Mouse (Mus musculus) heart, embryonic 14.5 days (tissue): ENCODE results near the gene Elp1. TPM values are rescaled to one million over a fixed set of nuclear protein-coding genes. Genes with fewer than 3 reads are reported as not detected.

Experiments used
- ATAC-seq: fragments of 200-750 bp; cut with Nextera tagmentation; 2 replicates; pipeline ENCODE4 v1.8.0; 2017; ENCODE audit warnings: low read depth, moderate TSS enrichment; ENCODE audit not compliant: insufficient number of reproducible peaks, insufficient read depth, low FRiP score
- H3K27ac ChIP-seq, 2 experiments: fragments of 200-500 bp in 1 of 2; fragments of 300-500 bp in 1 of 2; sonication (generic) in 1 of 2; replicated peaks in 1 of 2; 2 replicates each; pipeline ENCODE4 v1.5.1; 2012 to 2014; ENCODE audit warnings: low read depth in 2 of 2, low read length in 2 of 2, control low read depth in 1 of 2, mild to moderate bottlenecking in 1 of 2, mixed read lengths in 1 of 2; ENCODE audit not compliant: control insufficient read depth in 1 of 2, insufficient read depth in 1 of 2
- H3K27me3 ChIP-seq: fragments of 300-500 bp; sonication (generic); 2 replicates; pipeline ENCODE4 v1.6.1; 2014; ENCODE audit warnings: mild to moderate bottlenecking, low read length, control low read depth; ENCODE audit not compliant: control insufficient read depth, insufficient read depth
- H3K36me3 ChIP-seq: fragments of 300-500 bp; sonication (generic); 2 replicates; pipeline ENCODE4 v1.6.1; 2014; ENCODE audit warnings: mild to moderate bottlenecking, control low read depth, low read length, mixed read lengths; ENCODE audit not compliant: control insufficient read depth, insufficient read depth
- H3K4me1 ChIP-seq, 2 experiments: fragments of 200-500 bp in 1 of 2; fragments of 300-500 bp in 1 of 2; sonication (generic) in 1 of 2; 2 replicates each; pipeline ENCODE4 v1.6.1; 2012 to 2014; ENCODE audit warnings: low read length in 2 of 2, control low read depth in 1 of 2, mixed read lengths in 1 of 2; ENCODE audit not compliant: control insufficient read depth in 2 of 2, insufficient read depth in 2 of 2
- H3K4me2 ChIP-seq: fragments of 300-500 bp; sonication (generic); 2 replicates; pipeline ENCODE4 v1.6.1; 2014; ENCODE audit warnings: mild to moderate bottlenecking, low read length
- H3K4me3 ChIP-seq, 2 experiments: fragments of 200-500 bp in 1 of 2; fragments of 300-500 bp in 1 of 2; sonication (generic) in 1 of 2; 2 replicates each; pipeline ENCODE4 v1.5.1; 2012 to 2014; ENCODE audit warnings: low read length in 2 of 2, mild to moderate bottlenecking in 2 of 2, control low read depth in 1 of 2, low read depth in 1 of 2, moderate library complexity in 1 of 2; ENCODE audit not compliant: control insufficient read depth in 1 of 2, insufficient read depth in 1 of 2
- H3K9ac ChIP-seq: fragments of 300-500 bp; sonication (generic); 2 replicates; pipeline ENCODE4 v1.6.1; 2014; ENCODE audit warnings: mild to moderate bottlenecking, low read length
- H3K9me3 ChIP-seq: fragments of 300-500 bp; sonication (generic); 2 replicates; pipeline ENCODE4 v1.6.1; 2016; ENCODE audit warnings: low read length, control low read depth; ENCODE audit not compliant: control insufficient read depth
- WGBS: fragments of 180-500 bp; shearing (Covaris S2); extraction: QIAGEN DNeasy Blood & Tissue Kit; methylation state at CpG from one replicate; pipeline ENCODE4 v1.1.7; 2014; 5-methylcytosine and 5-hydroxymethylcytosine counted together
- polyA plus RNA-seq: library from polyadenylated mRNA; unstranded; fragments of >200 nt; fragmentation: Nextera tagmentation; extraction: Ambion mirVana; gene quantifications from 2 replicates; pipeline ENCODE4 v1.2.1, GENCODE M21; 2014

Elp1 gene
- polyA plus RNA-seq, 1 experiment from 2014 or later: 36.6 TPM

GRCm38 (mm10) chr4:56743363-56744195 lies 58.6 kb downstream of the Elp1 start, which contains the start of gene Actl7a:
TSS of gene Actl7a (plus strand) at chr4:56743413.
- H3K36me3 ChIP-seq: peaks cover 42% of the 10 kb centered on the region
- WGBS: 96% methylated on average over 21 of the region's 21 CpGs
- no peak for ATAC-seq

GRCm38 (mm10) chr4:56742698-56743097 lies 59.4 kb downstream of the Elp1 start:
- no peak overlapping the region for H3K4me3 ChIP-seq
- 89% methylated on average over 4 of the region's 4 CpGs for WGBS
- no peak for ATAC-seq
- no peak overlapping the region for H3K4me2 ChIP-seq
- no peaks in the 10 kb centered on the region for H3K4me1 ChIP-seq
- H3K9me3 ChIP-seq: no peaks in the 10 kb centered on the region
- H3K27ac ChIP-seq: no peak overlapping the region
- peaks cover 35% of the 10 kb centered on the region for H3K36me3 ChIP-seq
- no peaks in the 10 kb centered on the region for H3K27me3 ChIP-seq
- H3K9ac ChIP-seq: no peak overlapping the region

More at GRCm38 (mm10) chr4:56743363-56744195, 58.6 kb downstream of the Elp1 start, which contains the start of gene Actl7a:
- no peaks in the 10 kb centered on the region for H3K27me3 ChIP-seq
- H3K4me1 ChIP-seq: no peaks in the 10 kb centered on the region
- H3K9me3 ChIP-seq: no peaks in the 10 kb centered on the region
- H3K4me3 ChIP-seq: no peak within 1 kb of the TSS
- H3K27ac ChIP-seq: no peak within 1 kb of the TSS
- no peak within 1 kb of the TSS for H3K4me2 ChIP-seq
- no peak within 1 kb of the TSS for H3K9ac ChIP-seq

- ATAC-seq: no peak
- 93% methylated on average over 13 of the region's 13 CpGs for WGBS
Measured at GRCm38 (mm10) chr4:56741041-56741493, 61.1 kb downstream of the Elp1 start, which contains the start of gene Actl7b. TSS of gene Actl7b (minus strand) at chr4:56741443.

GRCm38 (mm10) chr4:56740611-56741010 lies 61.5 kb downstream of the Elp1 start:
- Histone ChIP-seq H3K4me1 (no peaks in the 10 kb centered on the region), H3K9me3 (no peaks in the 10 kb centered on the region), H3K4me2 (no peak overlapping the region), H3K27ac (no peak overlapping the region), H3K36me3 (peaks cover 14% of the 10 kb centered on the region), H3K4me3 (no peak overlapping the region), H3K9ac (no peak overlapping the region), H3K27me3 (no peaks in the 10 kb centered on the region)
- no peak for ATAC-seq
- 95% methylated on average over 20 of the region's 20 CpGs for WGBS

More at GRCm38 (mm10) chr4:56741041-56741493, 61.1 kb downstream of the Elp1 start, which contains the start of gene Actl7b:
- Histone ChIP-seq H3K27ac (no peak within 1 kb of the TSS), H3K9ac (no peak within 1 kb of the TSS), H3K4me1 (no peaks in the 10 kb centered on the region), H3K36me3 (peaks cover 19% of the 10 kb centered on the region), H3K4me2 (no peak within 1 kb of the TSS), H3K4me3 (no peak within 1 kb of the TSS), H3K27me3 (no peaks in the 10 kb centered on the region), H3K9me3 (no peaks in the 10 kb centered on the region)

GRCm38 (mm10) chr4:56740020-56740485 lies 62.1 kb downstream of the Elp1 start, which contains the start of gene Gm26657:
TSS of gene Gm26657 (plus strand) at chr4:56740070.
- Histone ChIP-seq H3K4me1 (no peaks in the 10 kb centered on the region), H3K27ac (no peak within 1 kb of the TSS), H3K27me3 (no peaks in the 10 kb centered on the region), H3K4me2 (no peak within 1 kb of the TSS), H3K9me3 (no peaks in the 10 kb centered on the region), H3K36me3 (peaks cover 8% of the 10 kb centered on the region; the same call in 1 of the 2 replicates), H3K4me3 (no peak within 1 kb of the TSS), H3K9ac (no peak within 1 kb of the TSS)
- no peak for ATAC-seq
- WGBS: 82% methylated on average over 18 of the region's 18 CpGs

GRCm38 (mm10) chr4:56725839-56726238 lies 76.3 kb downstream of the Elp1 start:
- WGBS: 56% methylated on average over 8 of the region's 8 CpGs
- Histone ChIP-seq H3K9me3 (peaks cover 6% of the 10 kb centered on the region), H3K27ac (no peak overlapping the region), H3K4me3 (no peak overlapping the region), H3K27me3 (no peaks in the 10 kb centered on the region), H3K4me1 (peaks cover 13 to 16% of the 10 kb centered on the region in 2 experiments), H3K4me2 (no peak overlapping the region), H3K9ac (no peak overlapping the region), H3K36me3 (no peaks in the 10 kb centered on the region)
- ATAC-seq: no peak

- Histone ChIP-seq H3K4me1 (peaks cover 28 to 41% of the 10 kb centered on the region in 2 experiments), H3K4me2 (no peak overlapping the region), H3K27ac (no peak overlapping the region), H3K9ac (no peak overlapping the region), H3K27me3 (no peaks in the 10 kb centered on the region), H3K36me3 (no peaks in the 10 kb centered on the region), H3K9me3 (peaks cover 6% of the 10 kb centered on the region), H3K4me3 (no peak overlapping the region)
- no peak for ATAC-seq
- WGBS: 90% methylated on average over 6 of the region's 6 CpGs
Measured at GRCm38 (mm10) chr4:56723237-56723636, 78.9 kb downstream of the Elp1 start.
